Mouse (Mus musculus) liver, embryonic 14.5 days (tissue): ENCODE results near the gene Plekhg2.

Experiments
- CTCF ChIP-seq: IDR thresholded peaks from 2 replicates; pipeline ENCODE4 v1.5.1; 2016; ENCODE audit warnings: antibody characterized with exemption, low read depth, control low read depth
- EP300 ChIP-seq: IDR thresholded peaks from 2 replicates; pipeline ENCODE4 v1.6.1; 2016; ENCODE audit warnings: antibody characterized with exemption, low read depth

DNA sequence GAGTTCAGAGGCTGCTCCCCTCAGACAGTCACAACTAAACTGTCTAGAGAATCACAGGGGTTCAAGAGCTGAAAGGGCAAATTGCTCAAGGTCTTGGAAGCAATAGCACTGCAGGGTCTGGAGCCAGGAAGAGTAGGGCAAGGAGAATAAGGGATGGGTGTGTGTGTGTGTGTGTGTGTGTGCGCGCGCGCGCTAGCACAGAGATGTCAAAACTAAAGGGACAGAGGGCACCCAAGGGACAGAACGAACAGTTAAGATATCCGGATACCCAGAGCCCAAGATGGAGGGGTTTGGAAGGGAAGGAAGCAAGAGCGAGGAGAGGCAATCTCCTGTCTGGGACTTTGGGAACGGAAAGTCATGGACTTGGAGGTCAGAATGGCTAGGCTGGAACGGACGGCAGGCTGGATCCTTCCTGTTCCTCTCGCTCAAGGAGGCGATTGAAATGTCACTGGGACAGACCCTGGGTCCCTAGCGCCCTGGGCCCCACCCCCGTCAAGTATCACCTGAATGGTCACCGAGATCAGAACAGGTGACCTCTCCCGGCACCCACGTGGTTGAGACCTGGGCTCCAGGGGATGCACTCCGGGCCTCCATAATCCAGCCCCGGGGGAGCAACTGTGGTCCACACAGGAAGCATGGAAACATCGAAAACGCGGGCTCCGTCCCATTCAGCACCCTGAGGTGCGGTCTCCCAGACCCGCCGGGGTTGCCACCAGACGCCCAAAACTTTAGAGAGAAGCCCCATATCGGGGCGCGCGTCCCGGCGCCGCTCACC is 61.1 kb downstream of the Plekhg2 start:
- TF ChIP-seq EP300: no peak
- no peak for TF ChIP-seq CTCF
